Mouse (Mus musculus) cerebellum, adult 2 months (tissue): ENCODE data around the gene G6pc3.

Experiments used
- CTCF ChIP-seq: fragments of 200-500 bp; IDR thresholded peaks from 2 replicates; pipeline ENCODE4 v1.5.1; 2011; ENCODE audit warnings: low read depth, mild to moderate bottlenecking, control low read depth, low read length, moderate library complexity, borderline replicate concordance; ENCODE audit not compliant: insufficient read depth
- POLR2A ChIP-seq: fragments of 200-500 bp; IDR thresholded peaks from 2 replicates; pipeline ENCODE4 v1.6.1; 2011; ENCODE audit warnings: low read length, control low read depth, borderline replicate concordance; ENCODE audit not compliant: insufficient read depth

DNA sequence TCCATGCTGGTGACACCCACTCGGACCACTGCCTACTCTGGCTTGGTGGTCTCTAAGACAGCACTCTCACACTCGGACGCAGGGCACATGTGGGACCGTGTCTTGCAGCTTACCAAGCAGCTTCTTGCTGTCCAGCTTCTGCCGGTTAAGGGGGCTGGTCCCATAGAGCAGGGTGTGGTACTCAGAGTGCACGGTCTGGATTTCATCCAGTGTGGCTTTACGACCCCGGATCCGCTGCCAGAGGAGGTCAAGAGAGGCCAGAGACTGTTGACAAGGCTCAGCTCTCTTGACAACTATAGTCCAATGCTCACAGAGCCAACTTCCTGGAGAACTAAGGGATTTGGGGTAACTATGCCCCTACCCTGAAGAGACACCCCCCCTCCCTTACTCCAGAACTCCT lies 10.4 kb downstream of the G6pc3 start:
- no peak for TF ChIP-seq POLR2A
- TF ChIP-seq CTCF, result no peak
